Mouse (Mus musculus) liver, adult 2 months (tissue): ENCODE data around the gene Ugt1a10.

Experiments
- CTCF ChIP-seq: fragments of 200-500 bp; IDR thresholded peaks from 2 replicates; pipeline ENCODE4 v1.5.1; 2011; ENCODE audit warnings: low read depth, low read length, control low read depth
- POLR2A ChIP-seq: fragments of 200-500 bp; IDR thresholded peaks from 2 replicates; pipeline ENCODE4 v1.6.1; 2011; ENCODE audit warnings: low read length, control low read depth; ENCODE audit not compliant: insufficient read depth; ENCODE audit errors: extremely low read depth

GRCm38 (mm10) chr1:88268070-88268469 is 212.9 kb downstream of the Ugt1a10 start:
- TF ChIP-seq POLR2A (no peak), CTCF (no peak)
